Mouse (Mus musculus) spleen, adult 2 months (tissue): Measurements from ENCODE around the gene Gm37240.

Experiments
- CTCF ChIP-seq: fragments of 200-500 bp; IDR thresholded peaks from 2 replicates; pipeline ENCODE4 v1.5.1; 2011; ENCODE audit warnings: mild to moderate bottlenecking, inconsistent platforms; ENCODE audit not compliant: insufficient read depth, insufficient read length, insufficient replicate concordance; ENCODE audit errors: extremely low read depth
- POLR2A ChIP-seq: fragments of 200-500 bp; IDR thresholded peaks from 2 replicates; pipeline ENCODE4 v1.6.1; 2011; ENCODE audit warnings: low read depth, low read length, inconsistent platforms

DNA sequence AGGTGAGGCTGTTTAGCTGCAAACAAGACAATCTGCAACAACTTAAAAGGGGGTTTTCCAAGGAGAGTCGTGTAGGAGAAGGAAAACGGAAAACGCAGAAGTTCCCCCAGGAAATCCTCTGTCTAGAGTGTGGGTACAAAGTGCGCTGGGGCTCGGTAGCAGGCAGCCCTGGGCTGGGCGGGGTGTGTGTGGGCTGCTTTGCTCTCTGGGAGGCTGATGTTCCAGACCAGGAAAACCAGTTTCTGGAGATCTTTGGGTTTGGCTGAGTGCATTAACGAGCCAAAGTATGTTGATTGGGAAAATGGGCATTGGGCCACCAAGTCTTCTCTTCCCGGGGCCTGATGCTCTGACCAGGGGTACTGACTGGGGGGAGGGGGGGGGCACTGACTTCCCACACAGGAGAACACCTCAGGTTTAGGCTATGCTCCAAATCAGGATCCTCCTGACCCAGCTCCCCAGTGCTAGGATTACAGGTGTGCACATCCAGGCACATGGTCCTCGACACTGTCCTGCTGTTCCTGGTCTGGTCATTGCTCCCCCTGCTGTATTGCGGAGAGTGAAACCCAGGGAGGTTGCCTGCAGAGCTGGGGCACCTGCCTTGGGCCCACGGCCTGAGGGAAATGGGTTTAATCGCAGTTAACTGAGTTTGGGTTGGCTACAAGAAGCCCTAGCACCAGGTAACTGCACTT is 1249.3 kb downstream of the Gm37240 start:
- TF ChIP-seq CTCF (no peak), POLR2A (no peak)
